Comparison of ENCODE assay signal across 18 mouse cellular contexts in the genomic region with DNA sequence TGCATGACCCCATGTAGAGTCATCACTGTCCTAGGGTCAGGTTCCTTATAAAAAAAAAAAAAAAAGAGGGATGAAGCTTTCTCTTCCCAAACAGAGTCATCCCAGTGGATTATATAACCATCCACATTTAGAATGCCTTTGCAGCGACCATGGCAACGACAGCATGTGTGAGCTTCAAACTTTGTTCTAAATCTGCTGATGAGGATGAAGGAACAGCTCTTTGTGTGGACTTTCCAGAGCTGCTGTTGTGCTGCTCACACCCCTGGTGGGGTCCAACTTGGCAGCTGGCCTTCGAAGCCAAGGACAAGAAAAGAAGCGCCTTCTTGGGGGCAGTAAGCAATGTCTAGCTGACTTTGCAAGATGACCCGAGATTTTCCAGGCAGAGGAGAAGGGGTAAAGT.
A peak's percentile ranks its signal among the peaks of the same experiment; 100 is the strongest.
DNase-seq lines count a peak whose midpoint lies in the region; ATAC-seq lines count a peak whose summit lies in the region.
"Had no signal": no experiment of that assay in that cellular context is flagged by ENCODE, and none has a peak within 500 bp of the region (broad histone marks: within the 10 kb centered on the region; RNA-seq: fewer than 3 reads in every experiment).

No protein-coding gene starts in this region.

- H3K9ac ChIP-seq in hindbrain, embryonic 14.5 days: no peak overlapping the region
- H3K9ac ChIP-seq: embryonic facial prominence, embryonic 12.5 days; limb, embryonic 12.5 days; liver, embryonic 14.5 days; midbrain, embryonic 15.5 days had no signal

- H3K4me3 ChIP-seq in hindbrain, embryonic 14.5 days (replicated peaks; ENCODE audit: low read length): no peak overlapping the region
- H3K4me3 ChIP-seq: embryonic facial prominence, embryonic 12.5 days; limb, embryonic 12.5 days; midbrain, embryonic 15.5 days had no signal

- H3K27ac ChIP-seq in hindbrain, embryonic 14.5 days: no peak overlapping the region
- H3K27ac ChIP-seq: embryonic facial prominence, embryonic 12.5 days; hindbrain, postnatal 0 days; limb, embryonic 12.5 days; liver, embryonic 14.5 days; midbrain, embryonic 15.5 days had no signal

- H3K4me2 ChIP-seq in hindbrain, embryonic 14.5 days (replicated peaks): no peak overlapping the region
- H3K4me2 ChIP-seq: embryonic facial prominence, embryonic 12.5 days; limb, embryonic 12.5 days; midbrain, embryonic 15.5 days had no signal

- H3K9me3 ChIP-seq in hindbrain, embryonic 14.5 days (ENCODE audit: control insufficient read depth, low read length): no peaks in the 10 kb centered on the region
- H3K9me3 ChIP-seq: embryonic facial prominence, embryonic 12.5 days; limb, embryonic 12.5 days; midbrain, embryonic 15.5 days had no signal

- H3K27me3 ChIP-seq in hindbrain, embryonic 14.5 days (ENCODE audit: control insufficient read depth, insufficient read depth, low read length): no peaks in the 10 kb centered on the region
- H3K27me3 ChIP-seq: embryonic facial prominence, embryonic 12.5 days; limb, embryonic 12.5 days; midbrain, embryonic 15.5 days had no signal

- no peaks in the 10 kb centered on the region for H3K4me1 ChIP-seq in hindbrain, embryonic 14.5 days (replicated peaks; ENCODE audit: control insufficient read depth, insufficient read depth, low read length)
- H3K4me1 ChIP-seq: embryonic facial prominence, embryonic 12.5 days; limb, embryonic 12.5 days; midbrain, embryonic 15.5 days had no signal

- ATAC-seq in hindbrain, embryonic 14.5 days (ENCODE audit: low FRiP score): no peak
- no peak for ATAC-seq in erythroblast, adult 5-6 weeks (replicated peaks; ENCODE audit: low FRiP score, poor library complexity, severe bottlenecking)
- ATAC-seq: hindbrain, postnatal 0 days; midbrain, embryonic 15.5 days had no signal

- no peaks in the 10 kb centered on the region for H3K36me3 ChIP-seq in hindbrain, embryonic 14.5 days (replicated peaks; ENCODE audit: control insufficient read depth, insufficient read depth)
- H3K36me3 ChIP-seq: embryonic facial prominence, embryonic 12.5 days; limb, embryonic 12.5 days; midbrain, embryonic 15.5 days had no signal

- 81% methylated on average over 5 of the region's 5 CpGs for whole genome bisulfite sequencing in hindbrain, embryonic 14.5 days

- intact Hi-C loops in left cerebral cortex, postnatal 14 days (cut with DNase I): loop anchor here (10.0 kb wide), 1 partner anchor 108 kb away; no protein-coding TSS in a partner anchor

- DNase-seq in right cerebral cortex, adult 18-20 months: peak; percentile 57
- DNase-seq in right cerebral cortex, postnatal 4 days: no peak
- DNase-seq in layer of hippocampus, adult 9-10 months (ENCODE audit: low spot score): peak; percentile 8
- peak; percentile 59 to 79 for DNase-seq in left cerebral cortex, postnatal 14 days (ENCODE audit: low spot score in 2 of 2)
- peak; percentile 86 for DNase-seq in telencephalon, adult 2 months (ENCODE audit: low read depth, low spot score)
- DNase-seq in hindbrain, embryonic 14.5 days (ENCODE audit: low spot score): no peak
- no peak for DNase-seq in spleen, postnatal 14 days (ENCODE audit: low spot score in 2 of 2)
- DNase-seq: adrenal gland, postnatal 10 days; cerebellum, adult 18-20 months; heart, postnatal 4 days; kidney, adult 11 months; kidney, postnatal 14 days had no signal

Comparison
In these comparisons a context has a peak if more than half of its experiments do, and no peak if none do; other contexts are left out.
1. DNase-seq: peak in right cerebral cortex, adult 18-20 months (single experiment), layer of hippocampus, adult 9-10 months (single experiment), left cerebral cortex, postnatal 14 days (2 of 2) and telencephalon, adult 2 months (single experiment); none in right cerebral cortex, postnatal 4 days (single experiment), hindbrain, embryonic 14.5 days (single experiment) and spleen, postnatal 14 days (0 of 2).